Mouse (Mus musculus): ENCODE data around the gene Spint2. TPM values are rescaled to one million over a fixed set of nuclear protein-coding genes. Genes with fewer than 3 reads are reported as not detected.

The Spint2 gene
- polyA plus RNA-seq, 1 experiment, result 25.9 TPM

DNA sequence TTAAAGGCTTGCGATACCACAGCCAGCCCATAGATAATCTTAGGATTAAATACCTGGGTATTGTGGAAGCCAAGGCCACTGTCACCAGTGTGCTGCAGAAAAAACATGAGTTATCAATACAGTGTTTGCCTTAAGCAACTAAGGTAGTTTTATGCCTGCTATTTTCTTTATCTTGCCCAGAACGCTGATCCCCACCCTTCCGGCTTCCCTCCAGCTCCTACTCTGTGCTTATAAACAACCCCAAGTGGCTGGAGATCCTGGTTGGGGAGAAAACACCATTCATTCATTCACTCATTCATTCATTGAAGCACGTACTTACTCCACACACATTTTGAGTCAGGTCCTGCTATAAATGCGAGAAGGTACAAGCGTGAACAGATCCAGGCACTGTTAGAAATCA is 2.8 kb upstream of the Spint2 start:
- H3K4me3 ChIP-seq (ENCODE audit: insufficient read depth, low read length), result no peak overlapping the region
- TF ChIP-seq POLR2A (IDR thresholded peaks at IDR 0.05; ENCODE audit: extremely low read depth, insufficient read depth, low read length), result no peak
- no peak for TF ChIP-seq CTCF (IDR thresholded peaks at IDR 0.05; ENCODE audit: extremely low read depth, insufficient read depth, low read length)
- no peak overlapping the region for H3K27ac ChIP-seq (ENCODE audit: insufficient read depth, low read length)
- peaks cover 2% of the 10 kb centered on the region; the same call in 1 of the 2 replicates for H3K4me1 ChIP-seq (ENCODE audit: control insufficient read depth, insufficient read depth, low read length)

GRCm38 (mm10) chr7:29283876-29284275 is 2.2 kb upstream of the Spint2 start:
- H3K4me1 ChIP-seq (ENCODE audit: control insufficient read depth, insufficient read depth, low read length), result peaks cover 2% of the 10 kb centered on the region; the same call in 1 of the 2 replicates
- no peak overlapping the region for H3K4me3 ChIP-seq (ENCODE audit: insufficient read depth, low read length)
- TF ChIP-seq POLR2A (IDR thresholded peaks at IDR 0.05; ENCODE audit: extremely low read depth, insufficient read depth, low read length) (no peak), CTCF (IDR thresholded peaks at IDR 0.05; ENCODE audit: extremely low read depth, insufficient read depth, low read length) (no peak)
- no peak overlapping the region for H3K27ac ChIP-seq (ENCODE audit: insufficient read depth, low read length)

- TF ChIP-seq POLR2A (IDR thresholded peaks at IDR 0.05; ENCODE audit: extremely low read depth, insufficient read depth, low read length) (no peak), CTCF (IDR thresholded peaks at IDR 0.05; ENCODE audit: extremely low read depth, insufficient read depth, low read length) (no peak)
- H3K27ac ChIP-seq (ENCODE audit: insufficient read depth, low read length), result no peak overlapping the region
- H3K4me3 ChIP-seq (ENCODE audit: insufficient read depth, low read length), result peak overlapping the region; percentile 51
- peaks cover 2% of the 10 kb centered on the region; the same call in 1 of the 2 replicates for H3K4me1 ChIP-seq (ENCODE audit: control insufficient read depth, insufficient read depth, low read length)
Measured at GRCm38 (mm10) chr7:29282074-29282554, 402 bp upstream of the Spint2 start.

GRCm38 (mm10) chr7:29280801-29281200 is 911 bp downstream of the Spint2 start:
- Histone ChIP-seq H3K4me3 (ENCODE audit: insufficient read depth, low read length) (peak overlapping the region; percentile 51; the same call in 1 of the 2 replicates), H3K27ac (ENCODE audit: insufficient read depth, low read length) (no peak overlapping the region), H3K4me1 (ENCODE audit: control insufficient read depth, insufficient read depth, low read length) (peaks cover 2% of the 10 kb centered on the region; the same call in 1 of the 2 replicates)
- TF ChIP-seq POLR2A (IDR thresholded peaks at IDR 0.05; ENCODE audit: extremely low read depth, insufficient read depth, low read length), result no peak
- no peak for TF ChIP-seq CTCF (IDR thresholded peaks at IDR 0.05; ENCODE audit: extremely low read depth, insufficient read depth, low read length)

DNA sequence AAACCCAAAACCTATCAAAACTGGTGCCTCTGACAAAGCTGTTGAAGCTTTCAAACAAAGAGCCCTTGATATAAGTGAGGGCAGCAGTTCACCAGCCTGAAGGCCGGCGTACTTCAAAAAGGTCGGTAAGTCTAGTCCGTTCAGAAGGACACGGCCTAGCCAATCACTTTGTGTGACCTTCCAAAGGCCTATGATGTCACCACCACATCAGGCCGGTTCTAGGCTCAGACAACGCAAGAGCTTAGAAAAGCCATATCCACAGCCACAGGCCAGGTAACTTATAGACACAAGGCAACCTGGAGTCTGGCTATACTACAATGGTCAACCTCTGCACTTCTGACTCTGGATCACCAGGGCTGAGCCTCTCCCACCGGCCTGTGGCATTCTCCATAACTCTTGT is 1.8 kb downstream of the Spint2 start:
- no peak overlapping the region for H3K27ac ChIP-seq (ENCODE audit: insufficient read depth, low read length)
- H3K4me1 ChIP-seq (ENCODE audit: control insufficient read depth, insufficient read depth, low read length), result peaks cover 2% of the 10 kb centered on the region; the same call in 1 of the 2 replicates
- H3K4me3 ChIP-seq (ENCODE audit: insufficient read depth, low read length), result no peak overlapping the region
- no peak for TF ChIP-seq CTCF (IDR thresholded peaks at IDR 0.05; ENCODE audit: extremely low read depth, insufficient read depth, low read length)
- TF ChIP-seq POLR2A (IDR thresholded peaks at IDR 0.05; ENCODE audit: extremely low read depth, insufficient read depth, low read length), result no peak

- H3K4me3 ChIP-seq (ENCODE audit: insufficient read depth, low read length), result no peak overlapping the region
- H3K27ac ChIP-seq (ENCODE audit: insufficient read depth, low read length), result no peak overlapping the region
- peaks cover 2% of the 10 kb centered on the region; the same call in 1 of the 2 replicates for H3K4me1 ChIP-seq (ENCODE audit: control insufficient read depth, insufficient read depth, low read length)
- TF ChIP-seq CTCF (IDR thresholded peaks at IDR 0.05; ENCODE audit: extremely low read depth, insufficient read depth, low read length), result no peak
- TF ChIP-seq POLR2A (IDR thresholded peaks at IDR 0.05; ENCODE audit: extremely low read depth, insufficient read depth, low read length), result no peak
Measured at GRCm38 (mm10) chr7:29279261-29279660, 2.5 kb downstream of the Spint2 start.

GRCm38 (mm10) chr7:29277510-29277909 is 4.2 kb downstream of the Spint2 start:
- no peak overlapping the region for H3K27ac ChIP-seq (ENCODE audit: insufficient read depth, low read length)
- TF ChIP-seq POLR2A (IDR thresholded peaks at IDR 0.05; ENCODE audit: extremely low read depth, insufficient read depth, low read length) (no peak), CTCF (IDR thresholded peaks at IDR 0.05; ENCODE audit: extremely low read depth, insufficient read depth, low read length) (no peak)
- no peak overlapping the region for H3K4me3 ChIP-seq (ENCODE audit: insufficient read depth, low read length)
- peaks cover 2% of the 10 kb centered on the region; the same call in 1 of the 2 replicates for H3K4me1 ChIP-seq (ENCODE audit: control insufficient read depth, insufficient read depth, low read length)

- peaks cover 1% of the 10 kb centered on the region; the same call in 1 of the 2 replicates for H3K4me1 ChIP-seq (ENCODE audit: control insufficient read depth, insufficient read depth, low read length)
- no peak overlapping the region for H3K27ac ChIP-seq (ENCODE audit: insufficient read depth, low read length)
- H3K4me3 ChIP-seq (ENCODE audit: insufficient read depth, low read length), result no peak overlapping the region
- no peak for TF ChIP-seq CTCF (IDR thresholded peaks at IDR 0.05; ENCODE audit: extremely low read depth, insufficient read depth, low read length)
- no peak for TF ChIP-seq POLR2A (IDR thresholded peaks at IDR 0.05; ENCODE audit: extremely low read depth, insufficient read depth, low read length)
Measured at GRCm38 (mm10) chr7:29276715-29277114, 5.0 kb downstream of the Spint2 start.

DNA sequence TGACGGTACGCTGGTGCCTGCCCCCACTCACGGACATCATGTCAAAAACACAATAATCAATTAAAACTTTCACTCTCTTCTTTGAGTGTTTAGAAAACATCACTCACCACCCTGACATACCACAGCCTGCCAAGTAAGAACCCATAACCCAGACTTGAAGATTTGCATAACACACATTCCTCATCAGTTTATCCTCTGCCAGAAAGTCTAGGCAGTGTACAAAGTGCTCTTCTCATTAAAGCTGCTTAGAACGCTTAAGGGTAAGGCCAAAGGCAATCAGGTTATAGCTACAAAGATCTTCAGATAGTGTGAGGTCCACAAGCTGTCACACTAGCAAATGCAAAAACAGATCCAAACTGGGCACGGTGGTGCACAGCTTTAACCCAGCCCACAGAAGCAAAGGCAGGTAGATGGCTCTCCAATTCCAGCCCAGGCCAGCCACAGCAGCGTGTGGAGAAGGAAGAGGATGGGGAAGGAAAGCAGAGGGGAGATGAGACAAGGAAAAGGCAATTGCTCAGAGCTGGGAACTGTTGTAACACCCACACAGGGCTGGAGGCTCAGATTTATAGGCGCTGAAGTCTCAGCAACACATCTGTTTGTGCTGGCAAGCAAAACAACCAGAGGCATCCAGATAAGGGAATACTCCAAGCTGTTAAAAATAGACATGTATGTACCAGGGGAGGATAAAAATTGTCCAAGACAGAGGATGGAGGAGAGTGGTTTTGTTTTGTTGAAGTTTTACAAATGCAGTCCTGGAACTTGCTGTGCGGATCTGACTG is 9.8 kb downstream of the Spint2 start:
- TF ChIP-seq POLR2A (IDR thresholded peaks at IDR 0.05; ENCODE audit: extremely low read depth, insufficient read depth, low read length) (no peak), CTCF (IDR thresholded peaks at IDR 0.05; ENCODE audit: extremely low read depth, insufficient read depth, low read length) (no peak)
- Histone ChIP-seq H3K27ac (ENCODE audit: insufficient read depth, low read length) (no peak overlapping the region), H3K4me1 (ENCODE audit: control insufficient read depth, insufficient read depth, low read length) (peaks cover 1% of the 10 kb centered on the region; the same call in 1 of the 2 replicates), H3K4me3 (ENCODE audit: insufficient read depth, low read length) (no peak overlapping the region)

DNA sequence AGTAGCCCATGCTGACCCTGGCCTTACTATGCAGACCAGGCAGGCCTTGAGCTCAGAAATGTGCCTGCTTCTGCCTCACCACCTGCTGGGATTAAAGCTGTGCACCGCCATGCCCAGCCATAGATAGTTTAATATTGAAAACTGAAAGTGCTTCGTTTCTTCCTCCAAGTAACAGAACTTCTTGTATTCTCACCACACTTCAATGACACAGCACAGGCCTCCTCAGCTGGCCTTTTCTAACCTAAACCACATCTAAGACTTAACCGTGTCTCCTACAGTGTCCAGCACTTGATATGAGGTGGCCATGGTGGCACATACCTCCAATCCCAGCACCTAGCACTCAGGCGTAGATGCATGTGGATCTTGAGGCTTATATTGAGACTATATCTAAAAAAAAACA is 11.3 kb downstream of the Spint2 start:
- Histone ChIP-seq H3K27ac (ENCODE audit: insufficient read depth, low read length) (no peak overlapping the region), H3K4me3 (ENCODE audit: insufficient read depth, low read length) (no peak overlapping the region), H3K4me1 (ENCODE audit: control insufficient read depth, insufficient read depth, low read length) (peaks cover 1% of the 10 kb centered on the region; the same call in 1 of the 2 replicates)
- TF ChIP-seq POLR2A (IDR thresholded peaks at IDR 0.05; ENCODE audit: extremely low read depth, insufficient read depth, low read length), result no peak
- TF ChIP-seq CTCF (IDR thresholded peaks at IDR 0.05; ENCODE audit: extremely low read depth, insufficient read depth, low read length), result no peak

Measured in cortical plate, adult 2 months (tissue).